Mouse (Mus musculus) olfactory bulb, adult 2 months (tissue): Measurements from ENCODE around the gene Abcd1.

Experiments
- CTCF ChIP-seq: fragments of 200-500 bp; IDR thresholded peaks from 2 replicates; pipeline ENCODE4 v1.5.1; 2012; ENCODE audit warnings: low read depth, mild to moderate bottlenecking, low read length, moderate library complexity; ENCODE audit not compliant: insufficient read depth
- POLR2A ChIP-seq: fragments of 200-500 bp; IDR thresholded peaks from 2 replicates; pipeline ENCODE4 v1.6.1; 2012; ENCODE audit warnings: mild to moderate bottlenecking, low read depth, low read length, moderate library complexity; ENCODE audit not compliant: insufficient read depth

DNA sequence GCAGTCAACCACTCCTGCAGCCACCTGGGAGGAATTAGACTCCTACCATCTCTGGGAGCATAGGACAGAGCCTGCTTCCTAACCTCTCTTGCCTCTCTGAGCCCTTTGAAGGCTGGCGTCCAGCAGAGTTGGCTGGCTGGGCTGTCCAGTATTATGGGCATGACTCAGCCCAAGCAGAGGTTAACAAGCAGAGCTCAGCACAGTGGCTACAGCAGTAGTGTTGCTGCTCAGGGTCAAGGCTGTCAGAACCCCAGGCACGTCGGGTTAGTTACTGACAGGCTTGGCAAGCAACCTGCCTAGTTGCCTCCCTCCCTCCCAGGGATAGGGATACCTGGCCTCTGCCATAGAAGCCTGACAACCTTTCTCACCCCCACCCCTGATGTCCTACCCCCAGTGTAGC lies 1.9 kb downstream of the Abcd1 start:
- TF ChIP-seq CTCF (no peak), POLR2A (no peak)
